In genomic region chr9:18473324-18474128, GRCm38 (mm10) we compare ENCODE assay signal across 8 mouse cellular contexts. TPM values are rescaled to one million over a fixed set of nuclear protein-coding genes. Genes with fewer than 3 reads are reported as not detected.
DNase-seq lines count a peak whose midpoint lies in the region; ATAC-seq and TF ChIP-seq lines count a peak whose summit lies in the region.

No protein-coding gene starts in this region.

- H3K4me1 ChIP-seq in forebrain, postnatal 0 days (ENCODE audit: insufficient read depth): no peaks in the 10 kb centered on the region
- H3K4me1 ChIP-seq in neural tube, embryonic 14.5 days (ENCODE audit: control insufficient read depth, insufficient read depth, low read length): 0 out of 2 replicates have a peak, but pooled peaks cover 3% of the 10 kb centered on the region
- H3K4me1 ChIP-seq in testis, adult 2 months (ENCODE audit: control insufficient read depth, insufficient read depth, low read length): no peaks in the 10 kb centered on the region; the same call in 1 of the 2 replicates

- H3K36me3 ChIP-seq in forebrain, postnatal 0 days (ENCODE audit: insufficient read depth): no peaks in the 10 kb centered on the region
- no peaks in the 10 kb centered on the region for H3K36me3 ChIP-seq in neural tube, embryonic 14.5 days (ENCODE audit: control insufficient read depth, insufficient read depth, low read length)
- no peaks in the 10 kb centered on the region for H3K36me3 ChIP-seq in testis, adult 2 months (ENCODE audit: control insufficient read depth, insufficient read depth, low read length)

- peak overlapping the region; percentile 53 for H3K4me3 ChIP-seq in forebrain, postnatal 0 days (ENCODE audit: low read depth, low read length)
- H3K4me3 ChIP-seq in neural tube, embryonic 14.5 days (ENCODE audit: low read depth, low read length): peak overlapping the region; percentile 60
- peak overlapping the region; percentile 95 for H3K4me3 ChIP-seq in testis, adult 2 months (ENCODE audit: control insufficient read depth, low read depth, low read length)

- peak; percentile 41 for TF ChIP-seq CTCF in forebrain, postnatal 0 days (IDR thresholded peaks at IDR 0.05; ENCODE audit: low read depth)
- peak; percentile 9; the same call in 1 of the 2 replicates for TF ChIP-seq CTCF in testis, adult 2 months (IDR thresholded peaks at IDR 0.05; ENCODE audit: control insufficient read depth, insufficient read depth, insufficient replicate concordance, low read depth, low read length)

- peak overlapping the region; percentile 68 for H3K4me2 ChIP-seq in forebrain, postnatal 0 days (ENCODE audit: low read depth)
- H3K4me2 ChIP-seq in neural tube, embryonic 14.5 days (ENCODE audit: low read depth, low read length): peak overlapping the region; percentile 81

- TF ChIP-seq POLR2A in testis, adult 2 months (IDR thresholded peaks at IDR 0.05; ENCODE audit: control insufficient read depth, low read depth, low read length): peak; percentile 74

- H3K9me3 ChIP-seq in forebrain, postnatal 0 days (ENCODE audit: low read length): no peaks in the 10 kb centered on the region
- H3K9me3 ChIP-seq in neural tube, embryonic 14.5 days (ENCODE audit: control insufficient read depth, low read length): no peaks in the 10 kb centered on the region

- intact Hi-C loops in heart, postnatal 36 days (cut with DNase I): loop anchor here (5.0 kb wide), 1 partner anchor 181 kb away; the partner anchor contains the start of gene Chordc1

- ATAC-seq in forebrain, postnatal 0 days: peak; percentile 99
- peak; percentile 99 for ATAC-seq in neural tube, embryonic 14.5 days (ENCODE audit: low read depth)

- peak overlapping the region; percentile 83 for H3K27ac ChIP-seq in forebrain, postnatal 0 days (ENCODE audit: low read depth, low read length)
- H3K27ac ChIP-seq in neural tube, embryonic 14.5 days (ENCODE audit: low read depth, low read length): peak overlapping the region; percentile 91
- H3K27ac ChIP-seq in testis, adult 2 months (ENCODE audit: control insufficient read depth, insufficient read depth, low read depth, low read length): peak overlapping the region; percentile 90

- DNase-seq in Muller cell, postnatal 12 days (ENCODE audit: inconsistent ontology term): peak; percentile 90
- peak; percentile 28 for DNase-seq in cerebellum, adult 8-10 months
- DNase-seq in forebrain, postnatal 0 days: peak; percentile 91
- peak; percentile 74 for DNase-seq in heart, postnatal 36 days
- DNase-seq in layer of hippocampus, adult 18-20 months (ENCODE audit: low spot score in 2 of 2): peak; percentile 39 to 65
- DNase-seq in lung, adult 18-20 months: peak; percentile 63 to 66

- no peaks in the 10 kb centered on the region for H3K27me3 ChIP-seq in forebrain, postnatal 0 days (ENCODE audit: insufficient read depth, low read length)
- no peaks in the 10 kb centered on the region for H3K27me3 ChIP-seq in neural tube, embryonic 14.5 days (ENCODE audit: control insufficient read depth, insufficient read depth, low read length)
- H3K27me3 ChIP-seq in testis, adult 2 months (ENCODE audit: control insufficient read depth, insufficient read depth, low read length): no peaks in the 10 kb centered on the region

- H3K9ac ChIP-seq in forebrain, postnatal 0 days: peak overlapping the region; percentile 64
- H3K9ac ChIP-seq in neural tube, embryonic 14.5 days (replicated peaks; ENCODE audit: low read depth, low read length): peak overlapping the region; percentile 73

- WGBS in forebrain, postnatal 0 days: 6% methylated on average over 38 of the region's 39 CpGs
- WGBS in neural tube, embryonic 14.5 days: 5% methylated on average over 39 of the region's 39 CpGs

RNA-seq across cellular contexts. Expression of gene Zfp558, which starts 4.5 kb away (rescaled TPM):
- total RNA-seq in forebrain, postnatal 0 days (2014; rRNA removed): 39.6 and 60.1 TPM in 2 replicates
- polyA plus RNA-seq in forebrain, postnatal 0 days (2015; fragmentation: Nextera tagmentation; extraction: Ambion mirVana): 22.8 and 26.0 TPM in 2 replicates
- total RNA-seq in heart, postnatal 36 days (2021): 1 to 10 TPM; 1.2 to 1.5 TPM
- 1 to 10 TPM; 2.3 to 2.5 TPM for total RNA-seq in layer of hippocampus, adult 18-20 months (2021)
- 44.0 and 46.2 TPM in 2 replicates for polyA plus RNA-seq in neural tube, embryonic 14.5 days (2014; fragmentation: Nextera tagmentation; extraction: Ambion mirVana)
- 13.4 and 20.1 TPM in 2 replicates for polyA plus RNA-seq in testis, adult 2 months (2012; rRNA removed)

RNA-seq across cellular contexts. Expression of gene Mbd3l1, which starts 4.6 kb away (rescaled TPM):
- not detected in 2 replicates for total RNA-seq in forebrain, postnatal 0 days (2014; rRNA removed)
- not detected in 2 replicates for polyA plus RNA-seq in forebrain, postnatal 0 days (2015; fragmentation: Nextera tagmentation; extraction: Ambion mirVana)
- not detected for total RNA-seq in heart, postnatal 36 days (2021)
- not detected for total RNA-seq in layer of hippocampus, adult 18-20 months (2021)
- not detected in 2 replicates for polyA plus RNA-seq in neural tube, embryonic 14.5 days (2014; fragmentation: Nextera tagmentation; extraction: Ambion mirVana)
- polyA plus RNA-seq in testis, adult 2 months (2012; rRNA removed): 115 and 154 TPM in 2 replicates

RNA-seq across cellular contexts. Expression of gene Mbd3l2, which starts 43.1 kb away (rescaled TPM):
- total RNA-seq in forebrain, postnatal 0 days (2014; rRNA removed): not detected in 2 replicates
- 0.15 TPM in 1 of 2 replicates, not detected in the other for polyA plus RNA-seq in forebrain, postnatal 0 days (2015; fragmentation: Nextera tagmentation; extraction: Ambion mirVana)
- total RNA-seq in heart, postnatal 36 days (2021): not detected
- total RNA-seq in layer of hippocampus, adult 18-20 months (2021): not detected
- 0.28 TPM in 1 of 2 replicates, not detected in the other for polyA plus RNA-seq in neural tube, embryonic 14.5 days (2014; fragmentation: Nextera tagmentation; extraction: Ambion mirVana)
- not detected in 2 replicates for polyA plus RNA-seq in testis, adult 2 months (2012; rRNA removed)

Comparison
In these comparisons a context has a peak if more than half of its experiments do, and no peak if none do; other contexts are left out.
1. Peak in every context shown above with its lines: DNase-seq, ATAC-seq, H3K4me3 ChIP-seq and H3K27ac ChIP-seq.
2. DNase-seq: peak in every context shown above with its lines; median percentile 91 in forebrain, postnatal 0 days; 90 in Muller cell, postnatal 12 days; 74 in heart, postnatal 36 days; 64 in lung, adult 18-20 months; 52 in layer of hippocampus, adult 18-20 months; 28 in cerebellum, adult 8-10 months.
3. RNA of gene Zfp558, which starts 4.5 kb away (total RNA-seq): 39.6 to 60.1 TPM in forebrain, postnatal 0 days; 2.3 to 2.5 TPM in layer of hippocampus, adult 18-20 months and 1.2 to 1.5 TPM in heart, postnatal 36 days; every median in the first group is over 10 times any median in the second.